Mouse (Mus musculus) stomach, postnatal 0 days (tissue): ENCODE measurements at regions not wholly inside any gene's neighbourhood (a gene's known extent, or its start where the extent isn't known, plus 50 kb on each side); places are given as distances from the start of the nearest gene placed in this dataset.
"Not testable (repeated sequence)": the region's sequence is repeated elsewhere in the genome, so short reads cannot be mapped to it uniquely, and the experiment has no call there.

Experiments used
- ATAC-seq: fragments of 200-750 bp; cut with Nextera tagmentation; 2 replicates; pipeline ENCODE4 v1.8.0; 2017; ENCODE audit not compliant: low FRiP score, low TSS enrichment
- DNase-seq: peaks from one replicate; pipeline ENCODE4 v3.0.0-alpha.2; 2016; ENCODE audit warnings: low spot score
- H3K27ac ChIP-seq: fragments of 300-500 bp; sonication (generic); replicated peaks from 2 replicates; pipeline ENCODE4 v1.5.1; 2014; ENCODE audit warnings: mild to moderate bottlenecking, control low read depth
- H3K27me3 ChIP-seq: fragments of 300-500 bp; sonication (generic); 2 replicates; pipeline ENCODE4 v1.6.1; 2014; ENCODE audit warnings: low read length; ENCODE audit not compliant: control insufficient read depth, insufficient read depth
- H3K36me3 ChIP-seq: fragments of 300-500 bp; sonication (generic); 2 replicates; pipeline ENCODE4 v1.6.1; 2014; ENCODE audit warnings: low read length, mixed read lengths; ENCODE audit not compliant: control insufficient read depth, insufficient read depth
- H3K4me1 ChIP-seq: fragments of 300-500 bp; sonication (generic); replicated peaks from 2 replicates; pipeline ENCODE4 v1.6.1; 2014; ENCODE audit warnings: antibody characterized with exemption; ENCODE audit not compliant: control insufficient read depth, insufficient read depth
- H3K4me2 ChIP-seq: fragments of 300-500 bp; sonication (generic); replicated peaks from 2 replicates; pipeline ENCODE4 v1.6.1; 2014; ENCODE audit warnings: low read depth, mild to moderate bottlenecking, control low read depth, moderate library complexity
- H3K4me3 ChIP-seq: fragments of 300-500 bp; sonication (generic); 2 replicates; pipeline ENCODE4 v1.5.1; 2014; ENCODE audit warnings: low read depth, low read length, control low read depth
- H3K9ac ChIP-seq: fragments of 300-500 bp; sonication (generic); 2 replicates; pipeline ENCODE4 v1.6.1; 2014; ENCODE audit warnings: mild to moderate bottlenecking, low read length, control low read depth, mixed read lengths
- H3K9me3 ChIP-seq: fragments of 300-500 bp; sonication (generic); 2 replicates; pipeline ENCODE4 v1.6.1; 2016; ENCODE audit warnings: low read length; ENCODE audit not compliant: control insufficient read depth
- CTCF ChIP-seq: IDR thresholded peaks from 2 replicates; pipeline ENCODE4 v1.5.1; 2016; ENCODE audit warnings: antibody characterized with exemption, low read depth, mild to moderate bottlenecking, moderate library complexity
- EP300 ChIP-seq: optimal IDR thresholded peaks from 2 replicates; pipeline ENCODE3; 2016; ENCODE audit warnings: antibody characterized with exemption
- WGBS: fragments of 180-500 bp; shearing (Covaris S2); extraction: QIAGEN DNeasy Blood & Tissue Kit; methylation state at CpG from one replicate; pipeline ENCODE4 v1.1.7; 2014; 5-methylcytosine and 5-hydroxymethylcytosine counted together

DNA sequence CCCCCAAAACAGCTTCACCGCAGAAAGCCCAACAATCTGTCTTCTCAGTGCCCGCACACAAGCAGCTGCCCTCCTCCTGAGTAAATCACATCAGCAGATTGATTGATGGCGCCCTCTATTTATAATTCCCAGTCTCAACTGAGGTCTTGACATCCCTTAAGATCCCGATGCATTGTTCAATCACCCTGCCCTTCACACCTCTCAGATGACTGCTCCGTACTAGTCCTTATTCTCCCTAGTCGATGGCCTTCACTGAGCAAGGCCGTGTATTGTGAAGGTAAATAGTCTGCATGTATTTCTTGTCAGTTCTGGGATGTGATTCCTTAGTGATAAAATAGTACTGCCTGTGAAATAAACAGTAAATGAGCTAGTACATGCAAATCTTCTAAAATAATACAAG lies 114.7 kb upstream of the Nwd2 start:
- no peak overlapping the region for H3K27ac ChIP-seq
- DNase-seq (no peak), ATAC-seq (no peak)
- no peak for TF ChIP-seq CTCF
- TF ChIP-seq EP300, result no peak
- H3K9ac ChIP-seq, result no peak overlapping the region
- no peaks in the 10 kb centered on the region for H3K4me1 ChIP-seq
- no peak overlapping the region for H3K4me2 ChIP-seq
- WGBS, result 21% methylated on average over 7 of the region's 7 CpGs
- H3K27me3 ChIP-seq, result no peaks in the 10 kb centered on the region
- H3K36me3 ChIP-seq, result no peaks in the 10 kb centered on the region
- H3K9me3 ChIP-seq, result no peaks in the 10 kb centered on the region
- H3K4me3 ChIP-seq, result no peak overlapping the region

DNA sequence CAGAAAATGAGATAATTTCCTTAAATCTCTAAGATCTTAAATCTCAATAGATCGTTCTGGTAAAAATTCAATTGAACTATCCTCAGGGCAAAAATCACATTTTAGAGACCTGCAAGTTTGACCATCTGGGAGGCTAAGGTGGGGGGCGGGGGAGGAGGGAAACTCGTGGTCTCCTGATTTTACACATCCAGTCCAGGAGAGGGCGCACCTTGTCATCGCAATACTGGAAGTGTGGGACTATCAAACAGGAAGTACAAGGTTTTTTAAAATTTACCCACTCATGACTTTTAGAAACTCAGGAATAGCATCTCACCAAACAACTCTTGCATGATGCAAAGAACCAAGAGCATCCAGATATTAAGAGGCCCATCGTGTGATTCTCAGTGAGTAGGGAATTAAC lies 108.4 kb upstream of the Nwd2 start:
- no peak overlapping the region for H3K9ac ChIP-seq
- DNase-seq (no peak), ATAC-seq (no peak)
- TF ChIP-seq EP300 (no peak), CTCF (no peak; the same call in 1 of the 2 replicates)
- H3K4me3 ChIP-seq, result no peak overlapping the region
- no peaks in the 10 kb centered on the region for H3K9me3 ChIP-seq
- H3K36me3 ChIP-seq, result no peaks in the 10 kb centered on the region
- H3K4me2 ChIP-seq, result no peak overlapping the region
- H3K27me3 ChIP-seq, result no peaks in the 10 kb centered on the region
- no peaks in the 10 kb centered on the region for H3K4me1 ChIP-seq
- 87% methylated on average over 6 of the region's 6 CpGs for WGBS
- H3K27ac ChIP-seq, result no peak overlapping the region

DNA sequence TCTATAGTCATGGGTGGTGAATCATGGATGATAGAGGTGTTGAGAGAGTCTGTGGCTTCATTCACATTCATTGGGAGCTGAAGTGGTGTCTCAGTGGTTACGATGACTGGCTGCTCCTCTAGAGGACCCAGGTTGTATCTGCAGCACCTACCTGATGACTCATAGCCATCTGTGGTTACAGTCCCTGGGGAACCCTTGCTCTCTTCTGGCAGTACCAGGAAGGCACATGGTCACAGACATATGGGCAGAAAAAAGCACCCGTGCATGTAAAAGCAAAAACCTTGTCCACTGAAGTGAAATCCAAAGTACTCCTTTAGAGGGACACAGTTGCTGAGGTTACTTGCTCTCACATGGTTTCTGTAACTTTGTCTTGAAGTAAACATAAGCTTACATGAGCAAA lies 103.4 kb upstream of the Nwd2 start:
- TF ChIP-seq CTCF (no peak), EP300 (no peak)
- WGBS, result 91% methylated on average over 2 of the region's 2 CpGs
- Histone ChIP-seq H3K27ac (no peak overlapping the region), H3K27me3 (no peaks in the 10 kb centered on the region), H3K9ac (no peak overlapping the region), H3K4me1 (no peaks in the 10 kb centered on the region), H3K4me3 (no peak overlapping the region), H3K36me3 (no peaks in the 10 kb centered on the region), H3K4me2 (no peak overlapping the region), H3K9me3 (no peaks in the 10 kb centered on the region)
- ATAC-seq (no peak), DNase-seq (no peak)

DNA sequence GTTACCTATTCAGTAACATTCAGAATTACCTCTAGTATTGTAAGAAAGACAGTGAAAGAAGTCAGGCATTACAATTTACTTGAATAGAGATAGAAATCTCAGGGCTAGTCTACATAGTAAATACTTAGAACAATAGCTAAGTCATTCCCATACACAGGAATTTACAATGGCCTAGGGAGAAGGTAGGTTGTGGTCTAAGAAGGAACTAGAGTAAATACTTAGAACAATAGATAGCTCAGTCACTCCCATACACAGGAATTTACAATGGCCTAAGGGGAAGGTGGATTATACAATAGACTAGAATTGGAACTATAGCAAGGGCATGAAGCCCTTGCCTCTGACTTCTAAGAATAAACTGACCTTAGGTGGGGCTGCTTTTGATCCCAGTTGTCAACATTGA lies 83.0 kb upstream of the Nwd2 start:
- not testable (repeated sequence) for H3K9ac ChIP-seq, ATAC-seq, DNase-seq, H3K27me3 ChIP-seq, H3K4me2 ChIP-seq, H3K27ac ChIP-seq, H3K4me3 ChIP-seq, H3K36me3 ChIP-seq, H3K4me1 ChIP-seq, H3K9me3 ChIP-seq

DNA sequence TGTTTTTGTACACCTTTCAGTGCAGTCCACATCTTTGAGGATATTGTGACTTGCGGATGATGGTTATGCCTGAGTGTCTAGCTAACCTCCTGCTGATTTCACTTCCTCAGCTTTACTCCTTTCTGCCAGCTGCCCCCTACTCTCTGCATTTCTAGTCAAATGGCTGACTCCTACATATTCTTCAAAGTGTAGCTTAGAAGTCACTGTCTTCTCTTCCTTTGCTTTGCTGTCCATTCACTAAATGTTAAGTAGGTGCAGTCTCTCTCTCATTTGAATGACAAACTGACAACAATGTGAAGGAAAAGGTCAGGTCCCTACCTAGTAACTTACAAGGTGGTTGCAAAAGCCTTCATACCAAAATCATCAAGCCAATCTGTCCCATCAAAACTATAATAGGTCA lies 73.5 kb upstream of the Nwd2 start:
- Histone ChIP-seq H3K4me1 (no peaks in the 10 kb centered on the region), H3K9ac (no peak overlapping the region), H3K4me3 (no peak overlapping the region), H3K27me3 (no peaks in the 10 kb centered on the region), H3K4me2 (no peak overlapping the region), H3K9me3 (no peaks in the 10 kb centered on the region), H3K36me3 (no peaks in the 10 kb centered on the region), H3K27ac (no peak overlapping the region)
- no peak for TF ChIP-seq CTCF
- TF ChIP-seq EP300, result no peak
- WGBS, result 100% methylated on average over 1 of the region's 1 CpGs
- DNase-seq (no peak), ATAC-seq (no peak)

DNA sequence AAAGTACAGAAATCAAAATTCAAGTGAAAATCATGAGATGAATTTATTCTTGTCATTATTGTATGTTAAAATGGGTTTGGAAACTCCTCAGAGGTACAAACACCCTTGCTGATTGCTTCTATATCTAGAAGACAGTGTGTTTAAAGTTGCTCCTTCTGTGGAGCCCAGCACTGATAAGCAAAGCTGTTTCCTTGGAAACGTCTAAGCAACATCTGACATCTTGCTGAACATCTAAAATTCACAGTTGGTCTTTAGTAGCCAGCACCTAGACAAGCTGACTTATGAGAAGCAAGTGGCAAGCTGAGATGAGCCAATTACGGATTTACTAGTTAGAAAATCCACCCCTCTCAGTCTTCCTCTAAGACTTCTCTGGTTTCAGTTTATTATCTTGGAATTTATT lies 69.5 kb upstream of the Nwd2 start:
- Histone ChIP-seq H3K4me1 (no peaks in the 10 kb centered on the region), H3K9me3 (no peaks in the 10 kb centered on the region), H3K4me2 (no peak overlapping the region), H3K27me3 (no peaks in the 10 kb centered on the region), H3K9ac (no peak overlapping the region), H3K4me3 (no peak overlapping the region), H3K27ac (no peak overlapping the region), H3K36me3 (no peaks in the 10 kb centered on the region)
- TF ChIP-seq EP300 (no peak), CTCF (no peak)
- ATAC-seq (no peak), DNase-seq (no peak)
- 45% methylated on average over 2 of the region's 2 CpGs for WGBS

DNA sequence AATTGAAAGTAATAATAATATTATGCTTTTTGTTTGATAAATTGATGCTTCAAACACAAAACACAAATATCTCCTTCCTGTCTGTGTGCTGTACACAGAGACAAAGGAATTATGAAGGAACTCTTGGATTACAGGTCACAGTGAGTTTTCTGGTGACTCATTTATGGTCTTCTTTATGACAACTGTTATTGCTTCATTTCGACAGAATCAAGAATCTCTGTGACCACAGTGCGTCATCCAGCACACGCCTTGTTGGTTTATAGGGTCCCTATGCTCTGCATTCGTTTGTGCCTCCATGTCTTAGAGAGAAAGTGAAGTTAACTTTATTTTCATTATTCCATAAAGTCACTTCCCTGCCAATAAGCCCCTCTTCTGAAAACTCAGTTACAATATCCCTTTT lies 61.9 kb upstream of the Nwd2 start:
- ATAC-seq (no peak), DNase-seq (no peak)
- no peak overlapping the region for H3K9ac ChIP-seq
- H3K27me3 ChIP-seq, result no peaks in the 10 kb centered on the region
- no peak overlapping the region for H3K4me2 ChIP-seq
- no peaks in the 10 kb centered on the region for H3K36me3 ChIP-seq
- 70% methylated on average over 4 of the region's 4 CpGs for WGBS
- H3K4me3 ChIP-seq, result no peak overlapping the region
- no peaks in the 10 kb centered on the region for H3K9me3 ChIP-seq
- H3K27ac ChIP-seq, result no peak overlapping the region
- TF ChIP-seq CTCF, result no peak
- TF ChIP-seq EP300, result no peak
- no peaks in the 10 kb centered on the region for H3K4me1 ChIP-seq
